Mouse (Mus musculus): ENCODE results near the gene Hspg2.

- TF ChIP-seq CTCF (IDR thresholded peaks at IDR 0.05; ENCODE audit: insufficient read depth, low read length) (no peak), POLR2A (IDR thresholded peaks at IDR 0.05; ENCODE audit: borderline replicate concordance, extremely low read depth, low read depth, low read length) (no peak)
These were observed 28.8 kb downstream of the Hspg2 start for GRCm38 (mm10) chr4:137497367-137497766.
